Mouse (Mus musculus) embryonic facial prominence, embryonic 10.5 days (tissue): Measurements from ENCODE around the gene Slc35d3. TPM values are rescaled to one million over a fixed set of nuclear protein-coding genes. Genes with fewer than 3 reads are reported as not detected.
A peak's percentile ranks its signal among the peaks of the same experiment; 100 is the strongest.

Experiments
- DNase-seq: peaks from one replicate; pipeline ENCODE4 v3.0.0-alpha.2; 2017; ENCODE audit warnings: low spot score
- H3K27ac ChIP-seq: fragments of 300-500 bp; sonication (generic); replicated peaks from 2 replicates; pipeline ENCODE4 v1.5.1; 2016; ENCODE audit warnings: mild to moderate bottlenecking
- H3K27me3 ChIP-seq: fragments of 300-500 bp; sonication (generic); replicated peaks from 2 replicates; pipeline ENCODE4 v1.6.1; 2016; ENCODE audit warnings: low read depth, mild to moderate bottlenecking; ENCODE audit not compliant: poor library complexity, severe bottlenecking
- H3K36me3 ChIP-seq: fragments of 300-500 bp; sonication (generic); replicated peaks from 2 replicates; pipeline ENCODE4 v1.6.1; 2016; ENCODE audit warnings: mild to moderate bottlenecking, moderate library complexity
- H3K4me1 ChIP-seq: fragments of 300-500 bp; sonication (generic); 2 replicates; pipeline ENCODE4 v1.6.1; 2016
- H3K4me3 ChIP-seq: fragments of 300-500 bp; sonication (generic); 2 replicates; pipeline ENCODE4 v1.5.1; 2016; ENCODE audit warnings: mild to moderate bottlenecking, moderate library complexity
- H3K9me3 ChIP-seq: fragments of 300-500 bp; sonication (generic); 2 replicates; pipeline ENCODE4 v1.6.1; 2016; ENCODE audit warnings: mild to moderate bottlenecking
- WGBS: fragments of 180-500 bp; shearing (Covaris S2); methylation state at CpG from one replicate; pipeline ENCODE4 v1.1.7; 2016; 5-methylcytosine and 5-hydroxymethylcytosine counted together
- polyA plus RNA-seq: library from polyadenylated mRNA; unstranded; fragments of >200 nt; fragmentation: Nextera tagmentation; extraction: Ambion mirVana; gene quantifications from 2 replicates; pipeline ENCODE4 v1.2.1, GENCODE M21; 2016

The Slc35d3 gene
- polyA plus RNA-seq, 1 experiment from 2014 or later = 0.71 TPM

DNA sequence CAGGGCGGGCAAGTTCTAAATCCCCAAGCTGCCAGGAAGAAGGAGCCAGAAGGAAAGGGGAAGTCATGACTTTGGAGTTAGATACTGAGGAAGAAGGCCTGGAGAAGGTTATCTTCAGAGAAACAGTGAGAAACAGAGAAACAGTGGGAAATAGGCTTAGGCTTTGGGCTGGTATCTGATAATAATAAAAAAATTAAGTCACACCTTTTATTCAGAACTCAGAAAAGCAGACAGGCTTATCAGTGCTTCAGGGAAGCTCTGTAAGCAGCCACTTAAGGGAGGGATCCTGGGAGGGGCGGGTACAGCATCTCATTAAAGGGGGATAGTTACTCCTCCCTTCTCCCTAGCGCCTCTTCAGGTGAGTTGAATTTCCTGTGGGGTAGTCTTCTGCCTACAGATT, 30.3 kb downstream of the Slc35d3 start:
- Histone ChIP-seq H3K4me1 (0 out of 2 replicates have a peak, but pooled peaks cover 3% of the 10 kb centered on the region), H3K27me3 (peaks cover 13% of the 10 kb centered on the region; the same call in 1 of the 2 replicates), H3K27ac (no peak overlapping the region), H3K36me3 (no peaks in the 10 kb centered on the region), H3K9me3 (no peaks in the 10 kb centered on the region), H3K4me3 (no peak overlapping the region)
- no peak for DNase-seq
- WGBS = 55% methylated on average over 3 of the region's 3 CpGs

DNA sequence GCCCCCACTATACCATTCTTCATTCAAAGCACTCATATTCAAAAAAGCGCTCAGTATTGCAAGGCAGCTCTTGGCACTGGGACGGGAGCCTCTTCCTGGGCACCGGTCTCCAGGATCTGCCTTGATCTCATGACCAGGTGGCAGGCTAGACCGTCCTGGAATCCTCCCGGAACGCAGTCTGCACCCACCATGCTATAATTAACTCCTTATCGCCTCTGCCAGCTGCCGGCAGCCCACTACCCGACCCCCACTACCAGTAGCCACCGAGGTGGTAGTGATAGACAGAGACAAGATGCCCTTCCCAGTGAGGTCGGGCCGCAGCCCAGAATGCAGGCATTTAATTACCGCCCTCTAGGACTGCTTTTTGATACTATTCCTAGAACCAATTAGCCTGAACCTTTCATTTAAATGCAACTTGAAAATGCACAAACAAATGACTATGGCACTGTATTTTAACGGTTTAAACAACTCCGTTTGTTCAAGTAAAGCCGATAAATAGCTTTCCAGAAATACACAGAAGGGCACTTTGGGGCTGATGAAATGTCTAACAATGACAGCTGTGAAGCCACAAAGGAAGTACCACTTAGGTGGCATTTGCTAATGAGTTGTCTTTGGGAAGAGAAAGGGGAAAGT, 32.4 kb downstream of the Slc35d3 start:
- H3K4me3 ChIP-seq = no peak overlapping the region
- H3K27me3 ChIP-seq = peaks cover 13% of the 10 kb centered on the region; the same call in 1 of the 2 replicates
- H3K4me1 ChIP-seq = peaks cover 10% of the 10 kb centered on the region
- no peaks in the 10 kb centered on the region for H3K9me3 ChIP-seq
- DNase-seq = no peak
- no peak overlapping the region for H3K27ac ChIP-seq
- 54% methylated on average over 16 of the region's 16 CpGs for WGBS
- no peaks in the 10 kb centered on the region for H3K36me3 ChIP-seq

DNA sequence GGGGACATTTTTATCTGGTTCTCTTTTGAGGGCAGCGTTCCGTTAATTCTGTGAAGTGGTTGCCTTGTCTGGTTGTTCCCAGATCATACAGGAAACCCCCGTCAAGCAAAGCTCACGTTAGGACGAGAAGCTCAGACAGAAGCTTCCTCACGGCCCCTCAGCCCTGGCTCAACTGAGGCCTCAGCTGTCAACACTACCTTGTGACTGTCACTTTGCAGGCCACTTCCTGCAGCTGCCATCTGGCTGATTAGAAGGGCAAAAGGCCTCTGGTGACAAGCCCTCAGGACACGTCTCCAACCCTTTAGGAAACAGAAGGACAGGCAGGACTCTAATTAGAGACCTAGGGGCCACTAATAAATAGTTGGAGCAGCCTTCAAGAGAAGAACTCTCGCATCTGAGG, 35.9 kb downstream of the Slc35d3 start:
- H3K4me3 ChIP-seq = no peak overlapping the region
- peaks cover 10% of the 10 kb centered on the region for H3K4me1 ChIP-seq
- no peak overlapping the region for H3K27ac ChIP-seq
- 29% methylated on average over 8 of the region's 8 CpGs for WGBS
- H3K27me3 ChIP-seq = peaks cover 13% of the 10 kb centered on the region; the same call in 1 of the 2 replicates
- no peaks in the 10 kb centered on the region for H3K36me3 ChIP-seq
- no peaks in the 10 kb centered on the region for H3K9me3 ChIP-seq
- DNase-seq = peak; percentile 20

DNA sequence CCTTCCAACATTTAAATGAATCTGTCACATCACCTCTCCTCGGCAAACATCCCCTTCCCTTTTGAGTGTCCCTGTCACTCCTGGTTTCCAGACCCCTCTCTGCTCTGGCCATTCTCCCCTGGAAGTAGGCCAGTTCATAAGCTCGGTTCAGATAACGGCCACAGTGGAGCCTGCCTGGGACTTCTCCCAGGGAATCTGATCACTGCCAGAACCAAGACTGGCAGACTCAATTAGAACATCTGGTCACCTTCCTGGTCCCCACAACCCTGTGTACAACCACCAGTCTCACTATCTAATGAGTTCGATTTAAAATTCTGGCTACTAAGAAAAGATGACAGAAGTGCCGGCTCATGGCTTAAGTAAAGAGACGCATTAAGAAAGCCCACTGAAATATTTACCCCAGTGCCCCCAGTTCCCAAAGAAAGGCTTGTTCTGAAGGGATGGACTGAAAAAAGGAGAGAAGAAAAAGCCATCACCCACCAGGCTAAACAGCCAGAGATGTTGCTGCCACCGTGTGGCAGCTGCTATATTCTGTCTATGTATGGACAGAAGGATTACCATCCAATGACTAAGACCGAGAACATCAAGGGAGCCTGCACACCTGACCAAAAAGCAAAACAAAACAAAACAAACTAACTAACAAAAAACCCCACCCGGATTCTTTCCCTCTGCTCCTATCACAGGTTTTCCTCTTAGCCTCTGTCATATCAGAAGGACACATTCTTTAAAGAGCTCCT, 39.7 kb downstream of the Slc35d3 start:
- Histone ChIP-seq H3K27me3 (no peaks in the 10 kb centered on the region; the same call in 1 of the 2 replicates), H3K4me1 (peaks cover 8% of the 10 kb centered on the region), H3K27ac (no peak overlapping the region), H3K4me3 (no peak overlapping the region), H3K9me3 (no peaks in the 10 kb centered on the region), H3K36me3 (no peaks in the 10 kb centered on the region)
- peak; percentile 15 for DNase-seq
- WGBS = 65% methylated on average over 9 of the region's 9 CpGs

DNA sequence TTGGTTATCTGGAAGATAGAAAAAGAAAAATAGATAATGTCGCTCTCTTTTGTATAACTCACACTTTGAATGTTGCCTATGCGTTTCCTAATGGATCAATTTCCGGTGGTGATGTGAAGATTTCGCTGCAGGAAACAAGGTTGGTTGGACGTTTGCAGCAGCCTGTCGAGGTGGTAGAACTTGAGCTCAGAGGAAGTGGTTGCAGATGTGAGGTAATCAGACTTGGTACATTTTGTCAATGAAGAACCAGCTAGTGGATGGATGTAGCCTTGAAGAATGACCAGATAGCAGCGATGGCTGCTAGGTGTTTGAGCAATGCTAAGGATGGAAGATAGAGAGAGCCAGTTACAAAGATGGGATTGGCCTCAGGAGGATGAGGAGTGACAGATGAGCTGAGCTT, 46.5 kb downstream of the Slc35d3 start:
- Histone ChIP-seq H3K36me3 (no peaks in the 10 kb centered on the region), H3K27me3 (no peaks in the 10 kb centered on the region), H3K4me1 (no peaks in the 10 kb centered on the region), H3K27ac (no peak overlapping the region), H3K9me3 (no peaks in the 10 kb centered on the region), H3K4me3 (no peak overlapping the region)
- no peak for DNase-seq
- WGBS = 84% methylated on average over 7 of the region's 7 CpGs

DNA sequence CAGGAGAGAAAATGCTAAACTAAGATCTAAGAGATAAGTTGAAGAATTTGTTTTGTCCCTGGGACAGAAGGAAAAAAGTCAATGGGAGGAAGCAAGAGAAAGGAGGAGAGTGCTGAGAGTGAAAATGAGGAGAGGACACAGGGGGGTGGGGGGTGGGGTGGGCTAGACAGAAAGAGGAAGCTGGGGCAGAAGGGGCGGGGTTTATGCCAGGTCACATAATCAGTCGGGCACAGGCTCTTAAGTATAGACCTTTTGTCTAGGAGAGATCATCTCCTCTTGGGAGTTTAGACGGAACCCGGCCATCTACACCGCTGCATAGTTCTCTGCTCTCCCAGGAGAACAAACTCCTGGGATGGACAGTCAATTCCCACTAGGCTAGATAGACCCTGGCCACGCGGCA, 48.3 kb downstream of the Slc35d3 start:
- Histone ChIP-seq H3K4me3 (no peak overlapping the region), H3K36me3 (no peaks in the 10 kb centered on the region), H3K9me3 (peaks cover 2% of the 10 kb centered on the region), H3K27me3 (no peaks in the 10 kb centered on the region), H3K4me1 (no peaks in the 10 kb centered on the region), H3K27ac (no peak overlapping the region)
- DNase-seq = no peak
- WGBS = 89% methylated on average over 7 of the region's 7 CpGs

Other genes starting within 250 kb of the Slc35d3 start
- gene Il22ra2, start 229.5 kb downstream of the Slc35d3 start, polyA plus RNA-seq = not detected in 2 replicates
- gene Il20ra, start 138.9 kb downstream of the Slc35d3 start, polyA plus RNA-seq = 0.14 TPM in 1 of 2 replicates, not detected in the other
- 22.6 and 24.8 TPM in 2 replicates for gene Pex7, start 56.2 kb upstream of the Slc35d3 start, polyA plus RNA-seq
- gene Map3k5, start 83.0 kb upstream of the Slc35d3 start, polyA plus RNA-seq = 0.86 and 1.4 TPM in 2 replicates